Comparison of ENCODE assay signal across 10 mouse cellular contexts in the genomic region with DNA sequence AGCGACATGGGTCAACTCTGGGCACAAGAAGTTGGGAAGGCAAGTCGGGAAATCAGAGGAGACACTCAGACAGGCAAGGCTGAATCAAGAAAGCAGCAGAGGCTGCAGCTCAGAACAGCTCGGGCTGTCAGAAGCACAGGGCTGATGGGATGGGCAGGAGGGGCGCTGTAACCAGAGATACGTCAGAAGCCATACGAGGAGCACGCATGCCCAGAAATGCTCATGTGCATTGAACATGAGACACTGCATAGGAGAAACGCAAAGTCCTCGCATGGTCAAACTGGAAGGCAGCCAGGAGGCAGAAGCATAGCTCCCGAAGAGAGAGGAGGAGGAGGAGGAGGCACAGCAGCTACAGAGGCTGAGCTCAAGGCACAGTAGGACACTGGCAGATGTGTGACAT. TPM values are rescaled to one million over a fixed set of nuclear protein-coding genes. Genes with fewer than 3 reads are reported as not detected.
A peak's percentile ranks its signal among the peaks of the same experiment; 100 is the strongest.
DNase-seq lines count a peak whose midpoint lies in the region; ATAC-seq lines count a peak whose summit lies in the region.
"Had no signal": no experiment of that assay in that cellular context is flagged by ENCODE, and none has a peak within 500 bp of the region (broad histone marks: within the 10 kb centered on the region; RNA-seq: fewer than 3 reads in every experiment).

No protein-coding gene starts in this region.

- DNase-seq in layer of hippocampus, adult 11-12 months (ENCODE audit: low spot score) = peak; percentile 54
- DNase-seq in layer of hippocampus, adult 9-10 months (ENCODE audit: low spot score) = no peak
- peak; percentile 37 to 42 for DNase-seq in layer of hippocampus, postnatal 36 days
- peak; percentile 83 for DNase-seq in right cerebral cortex, adult 18-20 months
- no peak for DNase-seq in spleen, postnatal 36 days (ENCODE audit: low spot score in 2 of 2)
- DNase-seq in liver, embryonic 11.5 days (ENCODE audit: low spot score) = no peak
- no peak for DNase-seq in embryo, embryonic 10.5 days (ENCODE audit: low spot score)
- DNase-seq: thymus, postnatal 36 days had no signal

- no peak overlapping the region for H3K27ac ChIP-seq in liver, embryonic 11.5 days (ENCODE audit: low read depth, low read length)
- H3K27ac ChIP-seq: midbrain, embryonic 12.5 days had no signal

- ATAC-seq in frontal cortex, adult (ENCODE audit: low TSS enrichment) = peak; percentile 98
- no peak for ATAC-seq in liver, embryonic 11.5 days (replicated peaks; ENCODE audit: low FRiP score)

- no peak overlapping the region for H3K9ac ChIP-seq in liver, embryonic 11.5 days (ENCODE audit: low read depth, low read length)
- H3K9ac ChIP-seq: midbrain, embryonic 12.5 days had no signal

- 59% methylated on average over 10 of the region's 10 CpGs for WGBS in liver, embryonic 11.5 days

- no peaks in the 10 kb centered on the region for H3K27me3 ChIP-seq in liver, embryonic 11.5 days (replicated peaks; ENCODE audit: control insufficient read depth, insufficient read depth, low read length)
- H3K27me3 ChIP-seq: midbrain, embryonic 12.5 days had no signal

- H3K4me3 ChIP-seq in liver, embryonic 11.5 days (ENCODE audit: low read depth, low read length) = no peak overlapping the region
- H3K4me3 ChIP-seq: midbrain, embryonic 12.5 days had no signal

- no peaks in the 10 kb centered on the region for H3K9me3 ChIP-seq in liver, embryonic 11.5 days (ENCODE audit: control insufficient read depth, low read length)
- H3K9me3 ChIP-seq: midbrain, embryonic 12.5 days had no signal

- H3K4me2 ChIP-seq in liver, embryonic 11.5 days = no peak overlapping the region
- H3K4me2 ChIP-seq: midbrain, embryonic 12.5 days had no signal

- H3K36me3 ChIP-seq in liver, embryonic 11.5 days (ENCODE audit: control insufficient read depth, insufficient read depth, low read length) = no peaks in the 10 kb centered on the region

- no peaks in the 10 kb centered on the region for H3K4me1 ChIP-seq in liver, embryonic 11.5 days (replicated peaks; ENCODE audit: control insufficient read depth, insufficient read depth, low read length)

RNA-seq across cellular contexts. Expression of a gene that starts 38.9 kb away (rescaled TPM):
- 10 to 100 TPM; 78.6 to 82.7 TPM for total RNA-seq in layer of hippocampus, postnatal 36 days (2021)
- 81.0 and 85.3 TPM in 2 replicates for polyA plus RNA-seq in liver, embryonic 11.5 days (2014; fragmentation: Nextera tagmentation; extraction: Ambion mirVana)

Comparison
In these comparisons a context has a peak if more than half of its experiments do, and no peak if none do; other contexts are left out.
1. DNase-seq: peak in layer of hippocampus, adult 11-12 months (single experiment), layer of hippocampus, postnatal 36 days (2 of 2) and right cerebral cortex, adult 18-20 months (single experiment); none in layer of hippocampus, adult 9-10 months (single experiment), spleen, postnatal 36 days (0 of 2), liver, embryonic 11.5 days (single experiment) and embryo, embryonic 10.5 days (single experiment).